Mouse (Mus musculus): ENCODE measurements at regions not wholly inside any gene's neighbourhood (a gene's known extent, or its start where the extent isn't known, plus 50 kb on each side); places are given as distances from the start of the nearest gene placed in this dataset.

DNA sequence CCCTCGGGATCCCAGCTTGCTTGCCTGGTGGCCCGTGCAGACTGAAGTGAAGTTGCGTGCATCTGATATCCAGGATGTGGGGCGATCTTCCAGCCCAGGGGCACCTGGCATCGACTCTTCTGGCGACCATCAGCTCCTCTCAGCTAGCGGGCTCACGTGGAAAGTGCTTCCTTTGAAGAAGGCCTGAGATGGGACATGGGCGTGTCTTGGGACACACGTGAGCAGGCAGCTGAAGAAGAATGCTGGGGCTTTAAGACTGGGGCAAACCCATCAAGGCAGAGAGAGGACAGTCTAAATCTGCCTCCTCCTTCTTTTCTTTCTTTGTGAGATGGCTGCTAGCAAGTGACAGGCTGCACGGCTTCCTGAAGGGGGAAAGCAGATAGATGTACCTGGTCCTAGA lies 142.3 kb upstream of the Mrps10 start:
- TF ChIP-seq GATA1 (IDR thresholded peaks at IDR 0.05; ENCODE audit: low read length) (no peak), TAL1 (IDR thresholded peaks at IDR 0.05; ENCODE audit: low read length) (no peak)
